ENCODE assay signal across 11 mouse cellular contexts in the genomic region with DNA sequence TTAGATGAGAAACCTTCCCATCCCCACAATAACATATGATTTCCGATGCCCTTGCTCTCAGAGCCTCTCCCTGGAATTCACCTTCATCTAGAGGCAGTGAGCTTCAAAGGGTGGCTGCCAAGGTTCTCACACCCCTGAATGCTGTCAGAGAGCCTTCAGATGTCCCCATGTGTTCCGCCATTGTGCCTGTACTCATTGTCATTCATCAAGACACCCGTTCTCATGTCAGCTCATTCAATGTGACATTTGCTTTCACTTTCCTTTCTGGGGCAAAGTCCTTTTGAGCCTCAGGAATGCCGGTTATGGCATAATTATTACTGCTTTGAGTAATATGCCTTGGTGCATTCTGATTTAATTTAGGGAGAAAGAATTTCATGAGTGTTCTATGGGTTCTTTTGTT.
A peak's percentile ranks its signal among the peaks of the same experiment; 100 is the strongest.
DNase-seq lines count a peak whose midpoint lies in the region; ATAC-seq and TF ChIP-seq lines count a peak whose summit lies in the region.
"Had no signal": no experiment of that assay in that cellular context is flagged by ENCODE, and none has a peak within 500 bp of the region (broad histone marks: within the 10 kb centered on the region; RNA-seq: fewer than 3 reads in every experiment).

No protein-coding gene starts in this region.

- H3K27me3 ChIP-seq in liver, adult 2 months (ENCODE audit: control insufficient read depth, insufficient read depth, low read length): no peaks in the 10 kb centered on the region
- H3K27me3 ChIP-seq in liver, postnatal 0 days (ENCODE audit: insufficient read depth, low read length): no peaks in the 10 kb centered on the region
- H3K27me3 ChIP-seq: embryonic facial prominence, embryonic 12.5 days; liver, embryonic 15.5 days had no signal

- H3K9ac ChIP-seq in liver, adult 2 months (ENCODE audit: low read depth, low read length): no peak overlapping the region
- H3K9ac ChIP-seq in liver, postnatal 0 days (replicated peaks): no peak overlapping the region
- H3K9ac ChIP-seq: embryonic facial prominence, embryonic 12.5 days; liver, embryonic 15.5 days had no signal

- no peak overlapping the region for H3K27ac ChIP-seq in liver, adult 2 months (replicated peaks; ENCODE audit: insufficient read depth, low read depth, low read length)
- H3K27ac ChIP-seq in liver, postnatal 0 days (ENCODE audit: low read depth): no peak overlapping the region
- H3K27ac ChIP-seq: embryonic facial prominence, embryonic 12.5 days; liver, embryonic 15.5 days had no signal

- peak; percentile 9 for DNase-seq in adrenal gland, adult 2 months
- no peak for DNase-seq in adrenal gland, adult 8-10 months
- DNase-seq in liver, adult 2 months (ENCODE audit: extremely low read depth, low read depth, low spot score): peak; percentile 60
- DNase-seq in liver, postnatal 0 days: no peak
- DNase-seq in kidney, postnatal 14 days: no peak
- no peak for DNase-seq in urinary bladder, postnatal 10 days (ENCODE audit: low spot score)
- DNase-seq: kidney, adult 8-10 months had no signal

- H3K4me3 ChIP-seq in liver, adult 2 months (ENCODE audit: insufficient read depth, low read depth, low read length): no peak overlapping the region
- no peak overlapping the region for H3K4me3 ChIP-seq in liver, postnatal 0 days (ENCODE audit: low read depth, low read length)
- H3K4me3 ChIP-seq: embryonic facial prominence, embryonic 12.5 days; liver, embryonic 15.5 days had no signal

- no peaks in the 10 kb centered on the region for H3K79me2 ChIP-seq in liver, adult 2 months (ENCODE audit: control insufficient read depth, insufficient read depth, low read length)

- TF ChIP-seq EP300 in liver, postnatal 0 days (IDR thresholded peaks at IDR 0.05; ENCODE audit: low read depth): no peak

- no peak overlapping the region for H3K4me2 ChIP-seq in liver, postnatal 0 days (ENCODE audit: low read depth, low read length)
- H3K4me2 ChIP-seq: embryonic facial prominence, embryonic 12.5 days; liver, embryonic 15.5 days had no signal

- WGBS in liver, adult 2 months: 47% methylated on average over 4 of the region's 4 CpGs
- 44% methylated on average over 4 of the region's 4 CpGs for WGBS in liver, postnatal 0 days (ENCODE audit: insufficient replicate concordance)

- ATAC-seq in liver, postnatal 0 days: no peak
- ATAC-seq in activated CD4-positive, CD25-positive, alpha-beta regulatory T cell, adult 4 months: peak; percentile 77
- peak; percentile 50; the same call in 1 of the 2 replicates for ATAC-seq in megakaryocyte progenitor cell, adult 5-6 weeks (replicated peaks; ENCODE audit: poor library complexity)

- no peaks in the 10 kb centered on the region; the same call in 1 of the 2 replicates for H3K4me1 ChIP-seq in liver, adult 2 months (ENCODE audit: control insufficient read depth, insufficient read depth, low read length)
- H3K4me1 ChIP-seq in liver, postnatal 0 days (ENCODE audit: insufficient read depth): no peaks in the 10 kb centered on the region
- H3K4me1 ChIP-seq: liver, embryonic 15.5 days had no signal

- H3K36me3 ChIP-seq in liver, adult 2 months (ENCODE audit: control insufficient read depth, insufficient read depth, low read length): no peaks in the 10 kb centered on the region
- H3K36me3 ChIP-seq in liver, postnatal 0 days (replicated peaks; ENCODE audit: insufficient read depth, low read length): no peaks in the 10 kb centered on the region
- H3K36me3 ChIP-seq: embryonic facial prominence, embryonic 12.5 days; liver, embryonic 15.5 days had no signal

- TF ChIP-seq POLR2A in liver, adult 2 months (IDR thresholded peaks at IDR 0.05; ENCODE audit: extremely low read depth, insufficient read depth, low read length): no peak

- no peaks in the 10 kb centered on the region for H3K9me3 ChIP-seq in liver, postnatal 0 days (ENCODE audit: low read length)
- H3K9me3 ChIP-seq: embryonic facial prominence, embryonic 12.5 days; liver, embryonic 15.5 days had no signal

- no peak for TF ChIP-seq CTCF in liver, adult 2 months (IDR thresholded peaks at IDR 0.05; ENCODE audit: low read depth, low read length)
- no peak for TF ChIP-seq CTCF in liver, postnatal 0 days (IDR thresholded peaks at IDR 0.05; ENCODE audit: low read depth)

Comparison
In these comparisons a context has a peak if more than half of its experiments do, and no peak if none do; other contexts are left out.
1. DNase-seq: peak in adrenal gland, adult 2 months (single experiment) and liver, adult 2 months (single experiment); none in adrenal gland, adult 8-10 months (single experiment), liver, postnatal 0 days (single experiment), kidney, postnatal 14 days (single experiment) and urinary bladder, postnatal 10 days (single experiment).